Mouse (Mus musculus) stomach, postnatal 0 days (tissue): ENCODE measurements around the gene Podn. TPM values are rescaled to one million over a fixed set of nuclear protein-coding genes. Genes with fewer than 3 reads are reported as not detected.

Source experiments
- ATAC-seq: fragments of 200-750 bp; cut with Nextera tagmentation; 2 replicates; pipeline ENCODE4 v1.8.0; 2017; ENCODE audit not compliant: low FRiP score, low TSS enrichment
- DNase-seq: peaks from one replicate; pipeline ENCODE4 v3.0.0-alpha.2; 2016; ENCODE audit warnings: low spot score
- H3K27ac ChIP-seq: fragments of 300-500 bp; sonication (generic); replicated peaks from 2 replicates; pipeline ENCODE4 v1.5.1; 2014; ENCODE audit warnings: mild to moderate bottlenecking, control low read depth
- H3K27me3 ChIP-seq: fragments of 300-500 bp; sonication (generic); 2 replicates; pipeline ENCODE4 v1.6.1; 2014; ENCODE audit warnings: low read length; ENCODE audit not compliant: control insufficient read depth, insufficient read depth
- H3K36me3 ChIP-seq: fragments of 300-500 bp; sonication (generic); 2 replicates; pipeline ENCODE4 v1.6.1; 2014; ENCODE audit warnings: low read length, mixed read lengths; ENCODE audit not compliant: control insufficient read depth, insufficient read depth
- H3K4me1 ChIP-seq: fragments of 300-500 bp; sonication (generic); replicated peaks from 2 replicates; pipeline ENCODE4 v1.6.1; 2014; ENCODE audit warnings: antibody characterized with exemption; ENCODE audit not compliant: control insufficient read depth, insufficient read depth
- H3K4me2 ChIP-seq: fragments of 300-500 bp; sonication (generic); replicated peaks from 2 replicates; pipeline ENCODE4 v1.6.1; 2014; ENCODE audit warnings: low read depth, mild to moderate bottlenecking, control low read depth, moderate library complexity
- H3K4me3 ChIP-seq: fragments of 300-500 bp; sonication (generic); 2 replicates; pipeline ENCODE4 v1.5.1; 2014; ENCODE audit warnings: low read depth, low read length, control low read depth
- H3K9ac ChIP-seq: fragments of 300-500 bp; sonication (generic); 2 replicates; pipeline ENCODE4 v1.6.1; 2014; ENCODE audit warnings: mild to moderate bottlenecking, low read length, control low read depth, mixed read lengths
- H3K9me3 ChIP-seq: fragments of 300-500 bp; sonication (generic); 2 replicates; pipeline ENCODE4 v1.6.1; 2016; ENCODE audit warnings: low read length; ENCODE audit not compliant: control insufficient read depth
- CTCF ChIP-seq: IDR thresholded peaks from 2 replicates; pipeline ENCODE4 v1.5.1; 2016; ENCODE audit warnings: antibody characterized with exemption, low read depth, mild to moderate bottlenecking, moderate library complexity
- EP300 ChIP-seq: optimal IDR thresholded peaks from 2 replicates; pipeline ENCODE3; 2016; ENCODE audit warnings: antibody characterized with exemption
- WGBS: fragments of 180-500 bp; shearing (Covaris S2); extraction: QIAGEN DNeasy Blood & Tissue Kit; methylation state at CpG from one replicate; pipeline ENCODE4 v1.1.7; 2014; 5-methylcytosine and 5-hydroxymethylcytosine counted together
- polyA plus RNA-seq: library from polyadenylated mRNA; unstranded; fragments of >200 nt; fragmentation: Nextera tagmentation; extraction: Ambion mirVana; gene quantifications from 2 replicates; pipeline ENCODE4 v1.2.1, GENCODE M21; 2015

Podn gene
- polyA plus RNA-seq, 1 experiment from 2014 or later, result 2.0 TPM

- Histone ChIP-seq H3K4me2 (no peak overlapping the region), H3K4me3 (no peak overlapping the region), H3K27me3 (no peaks in the 10 kb centered on the region), H3K27ac (no peak overlapping the region), H3K36me3 (no peaks in the 10 kb centered on the region), H3K9ac (no peak overlapping the region), H3K4me1 (no peaks in the 10 kb centered on the region), H3K9me3 (no peaks in the 10 kb centered on the region)
- WGBS, result 87% methylated on average over 8 of the region's 8 CpGs
- ATAC-seq (no peak), DNase-seq (no peak)
- TF ChIP-seq CTCF (no peak), EP300 (no peak)
These were observed 21.2 kb upstream of the Podn start for GRCm38 (mm10) chr4:108117488-108117887.

- WGBS, result 76% methylated on average over 2 of the region's 2 CpGs
- Histone ChIP-seq H3K4me2 (no peak overlapping the region), H3K4me3 (no peak overlapping the region), H3K36me3 (no peaks in the 10 kb centered on the region), H3K4me1 (no peaks in the 10 kb centered on the region), H3K9ac (no peak overlapping the region), H3K9me3 (no peaks in the 10 kb centered on the region), H3K27ac (no peak overlapping the region), H3K27me3 (no peaks in the 10 kb centered on the region)
- ATAC-seq (no peak), DNase-seq (no peak)
- TF ChIP-seq EP300 (no peak), CTCF (no peak)
These were observed 20.2 kb upstream of the Podn start for GRCm38 (mm10) chr4:108116466-108116865.

GRCm38 (mm10) chr4:108110706-108111105 lies 14.5 kb upstream of the Podn start:
- WGBS, result 66% methylated on average over 2 of the region's 2 CpGs
- H3K27ac ChIP-seq, result no peak overlapping the region

GRCm38 (mm10) chr4:108109728-108110127 lies 13.5 kb upstream of the Podn start:
- DNase-seq, result no peak
- ATAC-seq, result no peak
- H3K4me2 ChIP-seq, result no peak overlapping the region
- TF ChIP-seq CTCF (no peak), EP300 (no peak)
- no peak overlapping the region for H3K27ac ChIP-seq
- no peaks in the 10 kb centered on the region for H3K27me3 ChIP-seq
- H3K36me3 ChIP-seq, result no peaks in the 10 kb centered on the region
- no peak overlapping the region for H3K4me3 ChIP-seq
- H3K9ac ChIP-seq, result no peak overlapping the region
- H3K4me1 ChIP-seq, result no peaks in the 10 kb centered on the region
- 90% methylated on average over 7 of the region's 7 CpGs for WGBS
- H3K9me3 ChIP-seq, result no peaks in the 10 kb centered on the region

More at GRCm38 (mm10) chr4:108110706-108111105, 14.5 kb upstream of the Podn start:
- H3K27me3 ChIP-seq, result no peaks in the 10 kb centered on the region
- DNase-seq, result no peak
- no peak overlapping the region for H3K9ac ChIP-seq
- no peak overlapping the region for H3K4me3 ChIP-seq
- no peaks in the 10 kb centered on the region for H3K4me1 ChIP-seq
- TF ChIP-seq CTCF, result no peak
- no peak for TF ChIP-seq EP300
- no peaks in the 10 kb centered on the region for H3K36me3 ChIP-seq
- H3K9me3 ChIP-seq, result no peaks in the 10 kb centered on the region
- no peak overlapping the region for H3K4me2 ChIP-seq
- no peak for ATAC-seq

- no peak for TF ChIP-seq EP300
- no peak for TF ChIP-seq CTCF
- 80% methylated on average over 6 of the region's 6 CpGs for WGBS
- no peaks in the 10 kb centered on the region for H3K4me1 ChIP-seq
- H3K9me3 ChIP-seq, result no peaks in the 10 kb centered on the region
- no peak overlapping the region for H3K27ac ChIP-seq
- H3K27me3 ChIP-seq, result no peaks in the 10 kb centered on the region
- H3K9ac ChIP-seq, result no peak overlapping the region
- no peak overlapping the region for H3K4me2 ChIP-seq
- DNase-seq (no peak), ATAC-seq (no peak)
- no peak overlapping the region for H3K4me3 ChIP-seq
- H3K36me3 ChIP-seq, result no peaks in the 10 kb centered on the region; the same call in 1 of the 2 replicates
These were observed 3.4 kb downstream of the Podn start for GRCm38 (mm10) chr4:108092741-108093397.

GRCm38 (mm10) chr4:108083993-108084392 lies 12.3 kb downstream of the Podn start:
- 90% methylated on average over 2 of the region's 2 CpGs for WGBS
- Histone ChIP-seq H3K36me3 (no peaks in the 10 kb centered on the region), H3K4me3 (no peak overlapping the region), H3K27me3 (no peaks in the 10 kb centered on the region), H3K9me3 (no peaks in the 10 kb centered on the region), H3K4me2 (no peak overlapping the region), H3K27ac (no peak overlapping the region), H3K9ac (no peak overlapping the region), H3K4me1 (no peaks in the 10 kb centered on the region)
- DNase-seq (no peak), ATAC-seq (no peak)
- no peak for TF ChIP-seq CTCF
- no peak for TF ChIP-seq EP300
